Mouse (Mus musculus) forebrain, postnatal 0 days (tissue): ENCODE measurements around the gene Nfatc2. TPM values are rescaled to one million over a fixed set of nuclear protein-coding genes. Genes with fewer than 3 reads are reported as not detected.

ENCODE experiments used
- ATAC-seq: fragments of 200-750 bp; cut with Nextera tagmentation; 2 replicates; pipeline ENCODE4 v1.8.0; 2017; ENCODE audit warnings: mild to moderate bottlenecking, moderate library complexity
- DNase-seq: peaks from one replicate; pipeline ENCODE4 v3.0.0-alpha.2; 2015
- H3K27ac ChIP-seq: fragments of 300-500 bp; sonication (generic); 2 replicates; pipeline ENCODE4 v1.5.1; 2014; ENCODE audit warnings: low read depth, mild to moderate bottlenecking, antibody characterized with exemption, low read length, moderate library complexity, mixed read lengths
- H3K27me3 ChIP-seq: fragments of 300-500 bp; sonication (generic); 2 replicates; pipeline ENCODE4 v1.6.1; 2014; ENCODE audit warnings: mild to moderate bottlenecking, low read length, mixed read lengths; ENCODE audit not compliant: insufficient read depth
- H3K36me3 ChIP-seq: fragments of 300-500 bp; sonication (generic); 2 replicates; pipeline ENCODE4 v1.6.1; 2014; ENCODE audit warnings: mild to moderate bottlenecking, moderate library complexity; ENCODE audit not compliant: insufficient read depth
- H3K4me1 ChIP-seq: fragments of 300-500 bp; sonication (generic); 2 replicates; pipeline ENCODE4 v1.6.1; 2014; ENCODE audit warnings: antibody characterized with exemption; ENCODE audit not compliant: insufficient read depth
- H3K4me2 ChIP-seq: fragments of 300-500 bp; sonication (generic); 2 replicates; pipeline ENCODE4 v1.6.1; 2014; ENCODE audit warnings: low read depth, mild to moderate bottlenecking, moderate library complexity
- H3K4me3 ChIP-seq: fragments of 300-500 bp; sonication (generic); 2 replicates; pipeline ENCODE4 v1.5.1; 2014; ENCODE audit warnings: low read depth, low read length, mixed read lengths
- H3K9ac ChIP-seq: fragments of 300-500 bp; sonication (generic); 2 replicates; pipeline ENCODE4 v1.6.1; 2014; ENCODE audit warnings: mild to moderate bottlenecking
- H3K9me3 ChIP-seq: fragments of 300-500 bp; sonication (generic); 2 replicates; pipeline ENCODE4 v1.6.1; 2016; ENCODE audit warnings: low read length
- CTCF ChIP-seq: sonication (generic); IDR thresholded peaks from 2 replicates; pipeline ENCODE4 v1.5.1; 2016; ENCODE audit warnings: antibody characterized with exemption, control low read depth, low read depth
- WGBS: fragments of 180-500 bp; shearing (Covaris S2); extraction: QIAGEN DNeasy Blood & Tissue Kit; methylation state at CpG from one replicate; pipeline ENCODE4 v1.1.7; 2014; 5-methylcytosine and 5-hydroxymethylcytosine counted together
- microRNA-seq, 2 experiments: library from miRNA; unstranded; fragments of <30 nt; microRNA quantifications; one replicate each; pipeline ENCODE4; 2016
- polyA plus RNA-seq: library from polyadenylated mRNA; unstranded; fragments of >200 nt; fragmentation: Nextera tagmentation; extraction: Ambion mirVana; gene quantifications from 2 replicates; pipeline ENCODE4 v1.2.1, GENCODE M21; 2015
- total RNA-seq: library from RNA; depleted of rRNA; stranded (reverse); fragments of >200 nt; gene quantifications from 2 replicates; pipeline ENCODE4 v1.2.3, GENCODE M21; 2014; rRNA removed

The Nfatc2 gene
- total and polyA plus RNA-seq, 2 experiments from 2014 or later, result 3.1 to 3.2 TPM

- no peak for TF ChIP-seq CTCF
- no peak overlapping the region for H3K9ac ChIP-seq
- H3K27ac ChIP-seq, result peak overlapping the region; percentile 66; the same call in 1 of the 2 replicates
- H3K4me3 ChIP-seq, result no peak overlapping the region
- no peaks in the 10 kb centered on the region for H3K9me3 ChIP-seq
- ATAC-seq, result peak; percentile 27
- no peaks in the 10 kb centered on the region for H3K27me3 ChIP-seq
- no peaks in the 10 kb centered on the region for H3K36me3 ChIP-seq
- DNase-seq, result no peak
- no peaks in the 10 kb centered on the region for H3K4me1 ChIP-seq
- WGBS, result 78% methylated on average over 7 of the region's 7 CpGs
- no peak overlapping the region for H3K4me2 ChIP-seq
Observed at GRCm38 (mm10) chr2:168432394-168432793, 169.1 kb downstream of the Nfatc2 start.

- WGBS, result 90% methylated on average over 10 of the region's 10 CpGs
- DNase-seq (no peak), ATAC-seq (no peak)
- Histone ChIP-seq H3K27me3 (no peaks in the 10 kb centered on the region), H3K4me3 (no peak overlapping the region), H3K9me3 (no peaks in the 10 kb centered on the region), H3K4me1 (no peaks in the 10 kb centered on the region), H3K9ac (no peak overlapping the region), H3K36me3 (no peaks in the 10 kb centered on the region), H3K27ac (no peak overlapping the region), H3K4me2 (no peak overlapping the region)
- no peak for TF ChIP-seq CTCF
Observed at GRCm38 (mm10) chr2:168429598-168429997, 171.9 kb downstream of the Nfatc2 start.

GRCm38 (mm10) chr2:168428375-168428901, 173.0 kb downstream of the Nfatc2 start:
- DNase-seq (no peak), ATAC-seq (no peak)
- peaks cover 3% of the 10 kb centered on the region; the same call in 1 of the 2 replicates for H3K4me1 ChIP-seq
- no peak overlapping the region for H3K27ac ChIP-seq
- H3K27me3 ChIP-seq, result no peaks in the 10 kb centered on the region
- H3K36me3 ChIP-seq, result no peaks in the 10 kb centered on the region
- H3K9ac ChIP-seq, result no peak overlapping the region
- no peak overlapping the region for H3K4me2 ChIP-seq
- H3K4me3 ChIP-seq, result no peak overlapping the region
- WGBS, result 97% methylated on average over 5 of the region's 5 CpGs
- H3K9me3 ChIP-seq, result no peaks in the 10 kb centered on the region
- peak; percentile 53 for TF ChIP-seq CTCF

Small RNAs within 50 kb of the gene (microRNA-seq; reads per million reads assigned to microRNA genes)
- 2.3 to 3.8 reads per million in 2 experiments for gene Mir7004

Other genes with a start within 250 kb of the Nfatc2 start
- 397 and 497 TPM in 2 replicates for gene Atp9a, start 140.8 kb upstream of the Nfatc2 start, total RNA-seq
- gene Atp9a, start 140.8 kb upstream of the Nfatc2 start, polyA plus RNA-seq, result 124 and 143 TPM in 2 replicates
- gene Sall4, start 166.3 kb upstream of the Nfatc2 start, total RNA-seq, result 0.10 and 0.31 TPM in 2 replicates
- 0.05 and 0.06 TPM in 2 replicates for gene Sall4, start 166.3 kb upstream of the Nfatc2 start, polyA plus RNA-seq